Mouse (Mus musculus) liver, postnatal 0 days (tissue): ENCODE data around the gene Adamts4. TPM values are rescaled to one million over a fixed set of nuclear protein-coding genes. Genes with fewer than 3 reads are reported as not detected.

Source experiments
- ATAC-seq: fragments of 200-750 bp; cut with Nextera tagmentation; 2 replicates; pipeline ENCODE4 v1.8.0; 2017; ENCODE audit warnings: mild to moderate bottlenecking, moderate library complexity
- DNase-seq: peaks from one replicate; pipeline ENCODE4 v3.0.0-alpha.2; 2016
- H3K27ac ChIP-seq: fragments of 300-500 bp; sonication (generic); 2 replicates; pipeline ENCODE4 v1.5.1; 2014; ENCODE audit warnings: antibody characterized with exemption, moderate library complexity, mild to moderate bottlenecking, low read depth
- H3K27me3 ChIP-seq: fragments of 300-500 bp; sonication (generic); 2 replicates; pipeline ENCODE4 v1.6.1; 2014; ENCODE audit warnings: low read length, control low read depth, mixed read lengths; ENCODE audit not compliant: insufficient read depth
- H3K36me3 ChIP-seq: fragments of 300-500 bp; sonication (generic); replicated peaks from 2 replicates; pipeline ENCODE4 v1.6.1; 2014; ENCODE audit warnings: mild to moderate bottlenecking, control low read depth, low read length, moderate library complexity, mixed read lengths; ENCODE audit not compliant: insufficient read depth
- H3K4me1 ChIP-seq: fragments of 300-500 bp; sonication (generic); 2 replicates; pipeline ENCODE4 v1.6.1; 2014; ENCODE audit warnings: antibody characterized with exemption, mild to moderate bottlenecking, control low read depth; ENCODE audit not compliant: insufficient read depth
- H3K4me2 ChIP-seq: fragments of 300-500 bp; sonication (generic); 2 replicates; pipeline ENCODE4 v1.6.1; 2014; ENCODE audit warnings: low read depth, mild to moderate bottlenecking, low read length, moderate library complexity, mixed read lengths
- H3K4me3 ChIP-seq: fragments of 300-500 bp; sonication (generic); 2 replicates; pipeline ENCODE4 v1.5.1; 2014; ENCODE audit warnings: low read depth, low read length
- H3K9ac ChIP-seq: fragments of 300-500 bp; sonication (generic); replicated peaks from 2 replicates; pipeline ENCODE4 v1.6.1; 2014; ENCODE audit warnings: mild to moderate bottlenecking, moderate library complexity
- H3K9me3 ChIP-seq: fragments of 300-500 bp; sonication (generic); 2 replicates; pipeline ENCODE4 v1.6.1; 2016; ENCODE audit warnings: mild to moderate bottlenecking, control low read depth, low read length, mixed read lengths
- CTCF ChIP-seq: sonication (generic); IDR thresholded peaks from 2 replicates; pipeline ENCODE4 v1.5.1; 2016; ENCODE audit warnings: antibody characterized with exemption, low read depth
- EP300 ChIP-seq: IDR thresholded peaks from 2 replicates; pipeline ENCODE4 v1.6.1; 2016; ENCODE audit warnings: antibody characterized with exemption, low read depth, mild to moderate bottlenecking
- WGBS: fragments of 180-500 bp; shearing (Covaris S2); extraction: QIAGEN DNeasy Blood & Tissue Kit; methylation state at CpG from one replicate; pipeline ENCODE4 v1.1.7; 2014; ENCODE audit not compliant: insufficient replicate concordance; 5-methylcytosine and 5-hydroxymethylcytosine counted together
- polyA plus RNA-seq: library from polyadenylated mRNA; unstranded; fragments of >200 nt; fragmentation: Nextera tagmentation; extraction: Ambion mirVana; gene quantifications from 2 replicates; pipeline ENCODE4 v1.2.1, GENCODE M21; 2015

Adamts4 gene
- polyA plus RNA-seq, 1 experiment from 2014 or later: 0.51 TPM

DNA sequence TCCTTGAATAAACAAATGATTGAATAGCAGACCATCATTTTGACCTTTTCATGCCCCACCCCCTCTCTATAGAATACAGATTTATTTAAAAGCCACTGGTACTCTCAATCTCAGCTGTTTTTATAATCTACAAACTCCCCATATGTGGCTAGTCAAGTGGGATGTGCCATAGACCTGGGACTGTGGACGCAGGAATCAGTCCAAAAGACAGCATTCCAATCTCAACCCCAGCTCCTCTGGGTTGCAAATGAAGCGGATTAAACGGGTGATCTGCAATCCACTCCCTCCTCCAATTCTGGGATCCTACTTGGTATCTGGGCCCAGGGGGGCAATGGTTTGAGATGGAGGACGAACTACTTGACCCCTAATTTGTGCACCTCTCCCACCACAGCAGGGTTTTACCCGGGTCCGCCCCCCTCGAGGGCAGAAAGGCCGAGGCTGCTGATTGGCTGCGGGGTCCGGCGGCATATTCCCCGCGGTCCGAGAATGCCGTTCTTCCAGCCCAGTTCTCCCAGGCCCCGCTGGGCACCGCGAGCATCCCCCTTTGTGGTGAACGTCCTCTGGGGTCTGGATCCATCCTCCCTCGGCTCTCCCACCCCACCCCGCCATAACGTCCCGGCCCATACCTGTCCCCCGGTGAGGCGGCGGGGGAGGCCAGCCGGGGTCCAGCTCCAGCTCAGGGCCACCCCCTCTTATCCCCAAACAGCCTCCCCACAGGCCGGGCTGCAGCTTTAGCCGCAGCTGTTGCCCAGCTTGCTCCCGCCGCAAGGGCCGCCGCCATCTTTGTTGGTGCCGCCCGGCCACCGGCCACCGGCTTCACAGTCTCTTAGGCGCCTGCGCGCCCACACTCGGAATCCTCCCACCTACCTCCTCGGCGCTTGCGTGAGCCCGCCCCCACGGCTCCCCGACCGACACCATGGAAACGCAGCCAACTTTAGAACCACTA is 37.2 kb downstream of the Adamts4 start, which contains the start of gene Usp21:
Gene Usp21 (minus strand): TSS at position 856 of the 946 bp plus-strand sequence.
- TF ChIP-seq CTCF: no peak
- no peak for TF ChIP-seq EP300
- no peaks in the 10 kb centered on the region for H3K9me3 ChIP-seq
- H3K27ac ChIP-seq: peak within 1 kb of the TSS; percentile 79
- H3K4me1 ChIP-seq: peaks cover 19% of the 10 kb centered on the region
- WGBS: under 1% methylated on average over 49 of the region's 49 CpGs
- peak within 1 kb of the TSS; percentile 80 for H3K4me2 ChIP-seq
- H3K36me3 ChIP-seq: peaks cover 30% of the 10 kb centered on the region
- H3K9ac ChIP-seq: peak within 1 kb of the TSS; percentile 88
- DNase-seq: peak; percentile 94
- peak within 1 kb of the TSS; percentile 82 for H3K4me3 ChIP-seq
- H3K27me3 ChIP-seq: no peaks in the 10 kb centered on the region
- peak; percentile 95 for ATAC-seq

DNA sequence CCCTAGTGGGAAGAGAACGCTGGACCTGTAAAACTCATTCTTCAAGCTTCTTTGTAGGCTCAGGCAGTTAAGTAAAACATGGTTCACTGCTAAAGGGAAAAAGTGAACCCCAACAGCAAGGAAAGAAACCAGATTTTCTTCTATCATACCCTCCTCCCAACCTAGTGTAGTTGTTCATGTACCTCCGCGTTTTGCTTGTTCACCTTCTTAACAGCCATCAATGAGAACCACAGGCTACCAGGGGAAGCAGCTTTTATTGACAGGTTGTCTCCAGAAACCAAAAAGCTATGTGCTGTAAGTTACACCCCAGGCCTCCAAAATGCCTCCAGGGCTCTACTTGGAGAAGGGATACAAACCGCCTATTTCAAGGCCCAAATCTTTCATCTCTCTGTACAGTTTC is 38.1 kb downstream of the Adamts4 start:
- Histone ChIP-seq H3K9ac (no peak overlapping the region), H3K27ac (0 out of 2 replicates have a peak overlapping the region, but pooled peaks have one; percentile 13), H3K27me3 (no peaks in the 10 kb centered on the region), H3K4me1 (peaks cover 24% of the 10 kb centered on the region), H3K9me3 (no peaks in the 10 kb centered on the region), H3K4me2 (peak overlapping the region; percentile 80), H3K4me3 (peak overlapping the region; percentile 82), H3K36me3 (peaks cover 24% of the 10 kb centered on the region; the same call in 1 of the 2 replicates)
- 67% methylated on average over 4 of the region's 4 CpGs for WGBS
- no peak for ATAC-seq
- DNase-seq: no peak
- TF ChIP-seq CTCF (no peak), EP300 (no peak)

DNA sequence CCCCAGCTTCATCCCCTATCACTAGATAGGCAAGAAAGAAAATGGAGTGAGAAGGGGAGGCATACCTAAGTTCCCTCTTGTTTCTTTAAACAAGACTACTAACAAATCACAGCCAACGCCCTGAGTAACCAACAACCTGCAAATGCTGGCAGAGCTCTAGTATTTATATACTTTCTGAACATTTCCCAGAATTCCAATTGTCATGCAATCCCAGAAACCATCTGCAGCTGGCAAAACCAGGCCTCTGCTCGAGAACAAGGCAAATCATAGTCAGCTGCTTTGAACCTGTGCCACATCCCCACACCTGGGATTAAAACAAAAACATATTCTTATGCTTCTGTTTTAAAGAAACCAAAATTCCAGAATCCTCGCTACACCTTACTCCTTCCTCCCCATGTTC is 43.1 kb downstream of the Adamts4 start:
- Histone ChIP-seq H3K27me3 (peaks cover 8% of the 10 kb centered on the region), H3K27ac (no peak overlapping the region), H3K4me2 (peak overlapping the region; percentile 73), H3K9me3 (peaks cover 2% of the 10 kb centered on the region; the same call in 1 of the 2 replicates), H3K4me1 (peaks cover 19% of the 10 kb centered on the region), H3K36me3 (peaks cover 14% of the 10 kb centered on the region; the same call in 1 of the 2 replicates), H3K9ac (no peak overlapping the region), H3K4me3 (peak overlapping the region; percentile 67; the same call in 1 of the 2 replicates)
- ATAC-seq (no peak), DNase-seq (no peak)
- TF ChIP-seq EP300: no peak
- no peak for TF ChIP-seq CTCF
- WGBS: 75% methylated on average over 3 of the region's 3 CpGs

DNA sequence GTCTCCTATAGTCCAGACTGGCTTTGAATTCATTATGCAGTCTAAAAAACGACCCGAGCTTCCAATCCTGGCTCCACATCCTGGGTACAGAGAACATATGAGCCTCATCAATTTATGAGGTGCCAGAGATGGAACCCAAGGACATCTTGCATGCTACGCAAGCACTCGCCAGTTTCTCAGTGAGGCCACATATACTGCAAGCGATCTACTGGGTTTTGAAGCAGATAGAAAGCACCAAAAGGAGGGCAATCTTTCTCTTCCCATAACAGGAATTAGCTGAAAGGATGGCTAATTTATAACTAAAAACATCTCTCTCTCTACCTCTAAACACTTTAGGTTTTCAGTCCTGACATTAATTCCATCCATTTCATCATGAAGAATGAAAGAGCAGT is 43.7 kb downstream of the Adamts4 start:
- Histone ChIP-seq H3K9ac (peak overlapping the region; percentile 77), H3K27ac (peak overlapping the region; percentile 94), H3K36me3 (peaks cover 9% of the 10 kb centered on the region; the same call in 1 of the 2 replicates), H3K4me3 (peak overlapping the region; percentile 67), H3K27me3 (peaks cover 8% of the 10 kb centered on the region), H3K4me1 (peaks cover 19% of the 10 kb centered on the region), H3K4me2 (peak overlapping the region; percentile 73), H3K9me3 (peaks cover 2% of the 10 kb centered on the region; the same call in 1 of the 2 replicates)
- ATAC-seq (no peak), DNase-seq (no peak)
- WGBS: 40% methylated on average over 5 of the region's 5 CpGs
- TF ChIP-seq CTCF (no peak), EP300 (no peak)

DNA sequence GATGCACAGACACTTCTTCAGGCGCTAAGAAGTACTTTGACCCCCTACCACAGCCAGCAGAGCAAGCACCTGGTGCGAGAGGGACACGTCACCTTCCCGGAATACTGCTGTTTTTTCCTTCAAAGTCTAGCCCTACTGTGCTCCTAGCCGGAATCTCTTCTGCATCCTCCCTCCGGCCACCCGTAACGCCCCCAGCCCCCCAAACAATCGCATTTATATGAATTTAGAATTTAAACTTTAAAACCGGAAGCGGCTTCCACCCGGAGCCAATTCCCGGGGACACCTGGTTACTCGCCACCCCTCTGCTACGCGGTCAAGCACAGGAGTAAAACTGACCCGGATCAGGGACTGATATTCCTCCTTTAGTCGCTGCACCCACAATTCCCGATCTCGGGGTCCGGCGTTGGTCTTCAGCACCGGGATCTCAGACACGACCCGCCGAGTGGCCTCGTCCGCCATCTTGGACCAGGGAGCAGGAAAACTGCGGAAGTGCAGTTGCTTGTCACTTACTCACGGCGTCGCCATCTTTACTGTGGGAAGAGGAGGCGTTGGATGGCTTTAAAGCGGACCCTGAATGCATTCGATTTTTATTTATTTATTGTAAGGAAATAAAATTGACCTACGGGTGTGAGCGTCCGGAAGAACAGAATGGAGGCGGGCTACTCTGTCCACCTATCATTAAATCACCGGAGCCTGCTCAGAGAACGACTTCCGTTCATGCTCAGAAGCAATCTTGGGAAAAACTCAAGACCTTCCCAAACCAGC is 44.3 kb downstream of the Adamts4 start, which contains the start of gene Ufc1:
Gene Ufc1 (minus strand): TSS at position 727 of the 765 bp plus-strand sequence.
- Histone ChIP-seq H3K36me3 (peaks cover 3% of the 10 kb centered on the region; the same call in 1 of the 2 replicates), H3K4me1 (peaks cover 19% of the 10 kb centered on the region), H3K9me3 (peaks cover 2% of the 10 kb centered on the region; the same call in 1 of the 2 replicates), H3K9ac (peak within 1 kb of the TSS; percentile 77), H3K4me3 (peak within 1 kb of the TSS; percentile 67), H3K4me2 (peak within 1 kb of the TSS; percentile 73), H3K27ac (peak within 1 kb of the TSS; percentile 94), H3K27me3 (peaks cover 8% of the 10 kb centered on the region)
- TF ChIP-seq EP300 (no peak; the same call in 1 of the 2 replicates), CTCF (peak; percentile 62)
- under 1% methylated on average over 42 of the region's 42 CpGs for WGBS
- DNase-seq (peak; percentile 84), ATAC-seq (peak; percentile 87)
